Mouse (Mus musculus): ENCODE measurements around the gene Exosc7.

DNA sequence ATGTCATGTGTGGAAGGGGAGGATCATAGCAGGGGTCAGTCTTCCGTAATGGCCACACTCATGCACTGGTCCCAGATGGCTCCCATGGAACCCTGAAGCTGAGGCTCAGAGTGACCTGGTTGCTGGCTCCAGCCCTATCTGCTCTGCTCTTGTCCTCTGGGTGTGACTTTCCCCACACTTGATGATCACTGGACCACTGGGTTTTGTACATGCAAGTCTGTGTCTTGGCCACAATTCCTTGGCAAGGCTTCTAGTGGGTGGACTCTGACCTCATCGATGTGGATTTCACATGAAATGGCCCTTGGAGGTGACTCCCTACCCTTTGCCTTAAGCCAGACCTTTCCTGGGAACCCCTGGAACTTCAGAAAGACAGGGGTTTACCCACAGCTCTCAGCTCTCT is 40.1 kb downstream of the Exosc7 start:
- TF ChIP-seq POLR2A (IDR thresholded peaks at IDR 0.05; ENCODE audit: borderline replicate concordance, control insufficient read depth, low read depth, low read length): no peak
- no peak for TF ChIP-seq CTCF (IDR thresholded peaks at IDR 0.05; ENCODE audit: control insufficient read depth, insufficient read depth, low read length)
